Comparison of ENCODE assay signal across 20 mouse cellular contexts in genomic region chr2:162991394-162992083, GRCm38 (mm10). TPM values are rescaled to one million over a fixed set of nuclear protein-coding genes. Genes with fewer than 3 reads are reported as not detected.
DNase-seq lines count a peak whose midpoint lies in the region; ATAC-seq and TF ChIP-seq lines count a peak whose summit lies in the region.
"Had no signal": no experiment of that assay in that cellular context is flagged by ENCODE, and none has a peak within 500 bp of the region (broad histone marks: within the 10 kb centered on the region; RNA-seq: fewer than 3 reads in every experiment).

No protein-coding gene starts in this region.

- H3K36me3 ChIP-seq in heart, postnatal 0 days (replicated peaks; ENCODE audit: control insufficient read depth, insufficient read depth, low read length) = no peaks in the 10 kb centered on the region
- no peaks in the 10 kb centered on the region for H3K36me3 ChIP-seq in heart, adult 2 months (ENCODE audit: control insufficient read depth, insufficient read depth, low read length)
- H3K36me3 ChIP-seq in liver, embryonic 13.5 days = no peaks in the 10 kb centered on the region
- H3K36me3 ChIP-seq: embryonic facial prominence, embryonic 15.5 days; forebrain, embryonic 12.5 days had no signal

- TF ChIP-seq EP300 in heart, postnatal 0 days (IDR thresholded peaks at IDR 0.05; ENCODE audit: low read depth) = no peak
- no peak for TF ChIP-seq EP300 in heart, adult 2 months (IDR thresholded peaks at IDR 0.05; ENCODE audit: insufficient read depth, low read depth, low read length)

- no peaks in the 10 kb centered on the region for H3K9me3 ChIP-seq in heart, postnatal 0 days (replicated peaks; ENCODE audit: control insufficient read depth, low read length)
- no peaks in the 10 kb centered on the region for H3K9me3 ChIP-seq in liver, embryonic 13.5 days (replicated peaks)
- H3K9me3 ChIP-seq: embryonic facial prominence, embryonic 15.5 days; forebrain, embryonic 12.5 days had no signal

- H3K9ac ChIP-seq in heart, postnatal 0 days (replicated peaks; ENCODE audit: low read depth, low read length) = no peak overlapping the region
- no peak overlapping the region for H3K9ac ChIP-seq in heart, adult 2 months (ENCODE audit: low read depth, low read length)
- H3K9ac ChIP-seq in liver, embryonic 13.5 days = no peak overlapping the region
- H3K9ac ChIP-seq: embryonic facial prominence, embryonic 15.5 days; forebrain, embryonic 12.5 days had no signal

- ATAC-seq in heart, postnatal 0 days (ENCODE audit: insufficient read depth, low read depth) = no peak
- 0 out of 2 replicates have a peak, but pooled peaks have one; percentile 30 for ATAC-seq in liver, embryonic 13.5 days (ENCODE audit: low read depth)

- H3K27ac ChIP-seq in heart, postnatal 0 days (ENCODE audit: low read depth) = no peak overlapping the region
- H3K27ac ChIP-seq in heart, adult 2 months = no peak overlapping the region
- H3K27ac ChIP-seq in layer of hippocampus, adult 2 months = peak overlapping the region; percentile 55; the same call in 1 of the 2 replicates
- H3K27ac ChIP-seq in liver, embryonic 13.5 days = no peak overlapping the region
- H3K27ac ChIP-seq: embryonic facial prominence, embryonic 15.5 days; forebrain, embryonic 12.5 days had no signal

- DNase-seq in heart, postnatal 0 days (ENCODE audit: low spot score) = no peak
- no peak for DNase-seq in heart, adult 2 months
- no peak for DNase-seq in layer of hippocampus, adult 2 months (ENCODE audit: low spot score in 2 of 2)
- DNase-seq in layer of hippocampus, postnatal 14 days (ENCODE audit: low spot score in 2 of 2) = no peak
- peak; percentile 80 for DNase-seq in brain, adult 2 months (ENCODE audit: low read depth, low spot score)
- DNase-seq in liver, embryonic 13.5 days = no peak
- DNase-seq in spleen, adult 18-20 months = no peak
- no peak for DNase-seq in adrenal gland, postnatal 25 days
- DNase-seq: cerebellum, postnatal 36 days; layer of hippocampus, postnatal 36 days; lung, postnatal 14 days had no signal

- H3K27me3 ChIP-seq in heart, postnatal 0 days (ENCODE audit: control insufficient read depth, insufficient read depth, low read length) = no peaks in the 10 kb centered on the region
- no peaks in the 10 kb centered on the region for H3K27me3 ChIP-seq in heart, adult 2 months (ENCODE audit: control insufficient read depth, insufficient read depth, low read length)
- H3K27me3 ChIP-seq in liver, embryonic 13.5 days = no peaks in the 10 kb centered on the region
- H3K27me3 ChIP-seq: embryonic facial prominence, embryonic 15.5 days had no signal

- H3K4me2 ChIP-seq in heart, postnatal 0 days (ENCODE audit: low read depth, low read length) = no peak overlapping the region
- H3K4me2 ChIP-seq in liver, embryonic 13.5 days = no peak overlapping the region
- H3K4me2 ChIP-seq: embryonic facial prominence, embryonic 15.5 days; forebrain, embryonic 12.5 days had no signal

- H3K4me1 ChIP-seq in heart, postnatal 0 days (ENCODE audit: control insufficient read depth, insufficient read depth) = 0 out of 2 replicates have a peak, but pooled peaks cover 2% of the 10 kb centered on the region
- no peaks in the 10 kb centered on the region for H3K4me1 ChIP-seq in heart, adult 2 months (ENCODE audit: control insufficient read depth, insufficient read depth, low read length)
- peaks cover 19% of the 10 kb centered on the region; the same call in 1 of the 2 replicates for H3K4me1 ChIP-seq in liver, embryonic 13.5 days (replicated peaks)
- H3K4me1 ChIP-seq: embryonic facial prominence, embryonic 15.5 days; forebrain, embryonic 12.5 days had no signal

- peak; percentile 12; the same call in 1 of the 2 replicates for TF ChIP-seq CTCF in heart, postnatal 0 days (IDR thresholded peaks at IDR 0.05; ENCODE audit: low read depth)
- TF ChIP-seq CTCF in heart, adult 2 months (IDR thresholded peaks at IDR 0.05) = no peak
- TF ChIP-seq CTCF in layer of hippocampus, adult 2 months (conservative IDR thresholded peaks at IDR 0.05) = peak; percentile 43

- no peak for TF ChIP-seq POLR2A in heart, adult 2 months (IDR thresholded peaks at IDR 0.05; ENCODE audit: insufficient read depth, low read depth, low read length)

- H3K4me3 ChIP-seq in heart, postnatal 0 days (ENCODE audit: low read depth, low read length) = no peak overlapping the region
- no peak overlapping the region for H3K4me3 ChIP-seq in heart, adult 2 months
- H3K4me3 ChIP-seq in layer of hippocampus, adult 2 months = no peak overlapping the region; the same call in 1 of the 2 replicates
- H3K4me3 ChIP-seq in liver, embryonic 13.5 days (replicated peaks) = no peak overlapping the region
- H3K4me3 ChIP-seq: embryonic facial prominence, embryonic 15.5 days; forebrain, embryonic 12.5 days had no signal

- 29% methylated on average over 6 of the region's 6 CpGs for WGBS in heart, postnatal 0 days
- 34% methylated on average over 6 of the region's 6 CpGs for WGBS in heart, adult 2 months
- WGBS in liver, embryonic 13.5 days (ENCODE audit: insufficient replicate concordance) = 37% methylated on average over 6 of the region's 6 CpGs

- no peaks in the 10 kb centered on the region for H3K79me2 ChIP-seq in heart, adult 2 months (replicated peaks; ENCODE audit: control insufficient read depth, insufficient read depth, low read length)

- intact Hi-C loops in heart, adult 2 months (cut with DNase I) = no loop called here

RNA-seq across cellular contexts. Expression of gene Sgk2, which starts 4.4 kb away (rescaled TPM):
- not detected in 2 replicates for total RNA-seq in heart, postnatal 0 days (2014; rRNA removed; ENCODE audit: low replicate concordance)
- polyA plus RNA-seq in heart, postnatal 0 days (2015; fragmentation: Nextera tagmentation; extraction: Ambion mirVana) = not detected in 2 replicates
- not detected for total RNA-seq in heart, adult 2 months (2021)
- polyA plus RNA-seq in heart, adult 2 months (2012; rRNA removed) = not detected in 2 replicates
- total RNA-seq in layer of hippocampus, adult 2 months (2021) = under 1 TPM; 0.54 to 0.97 TPM
- 1 to 10 TPM; 1.8 to 1.9 TPM for total RNA-seq in layer of hippocampus, postnatal 14 days (2021)
- 2.7 and 4.6 TPM in 2 replicates for polyA plus RNA-seq in liver, embryonic 13.5 days (2015; fragmentation: Nextera tagmentation; extraction: Ambion mirVana)
- 1.6 and 1.8 TPM in 2 replicates for total RNA-seq in adrenal gland, postnatal 25 days (2021)
- total RNA-seq: gastrocnemius, adult 18-20 months; granulocyte monocyte progenitor cell, adult 5-6 weeks; megakaryocyte-erythroid progenitor cell, adult 5-6 weeks; monocyte, adult 5-6 weeks had no signal
- polyA plus RNA-seq: embryonic facial prominence, embryonic 15.5 days; forebrain, embryonic 12.5 days; heart, embryonic 14.5 days; hindbrain, embryonic 11.5 days; limb, embryonic 11.5 days had no signal

RNA-seq across cellular contexts. Expression of gene Ift52, which starts 25.6 kb away (rescaled TPM):
- total RNA-seq in heart, postnatal 0 days (2014; rRNA removed; ENCODE audit: low replicate concordance) = 15.4 and 18.5 TPM in 2 replicates
- polyA plus RNA-seq in heart, postnatal 0 days (2015; fragmentation: Nextera tagmentation; extraction: Ambion mirVana) = 28.2 and 31.3 TPM in 2 replicates
- total RNA-seq in heart, adult 2 months (2021) = 10 to 100 TPM; 19.5 to 22.1 TPM
- 16.5 and 22.2 TPM in 2 replicates for polyA plus RNA-seq in heart, adult 2 months (2012; rRNA removed)
- total RNA-seq in layer of hippocampus, adult 2 months (2021) = 10 to 100 TPM; 28.4 to 31.3 TPM
- 10 to 100 TPM; 26.4 to 27.0 TPM for total RNA-seq in layer of hippocampus, postnatal 14 days (2021)
- polyA plus RNA-seq in liver, embryonic 13.5 days (2015; fragmentation: Nextera tagmentation; extraction: Ambion mirVana) = 20.6 and 22.9 TPM in 2 replicates
- 54.7 and 66.5 TPM in 2 replicates for total RNA-seq in adrenal gland, postnatal 25 days (2021)

RNA-seq across cellular contexts. Expression of gene L3mbtl1, which starts 48.3 kb away (rescaled TPM):
- not detected in 2 replicates for total RNA-seq in heart, postnatal 0 days (2014; rRNA removed; ENCODE audit: low replicate concordance)
- not detected in 2 replicates for polyA plus RNA-seq in heart, postnatal 0 days (2015; fragmentation: Nextera tagmentation; extraction: Ambion mirVana)
- total RNA-seq in heart, adult 2 months (2021) = under 1 TPM in 1 of 2 experiments, not detected in 1; 0.65 TPM
- 0.10 TPM in 1 of 2 replicates, not detected in the other for polyA plus RNA-seq in heart, adult 2 months (2012; rRNA removed)
- 10 to 100 TPM; 10.1 to 14.0 TPM for total RNA-seq in layer of hippocampus, adult 2 months (2021)
- 10 to 100 TPM; 18.8 to 23.3 TPM for total RNA-seq in layer of hippocampus, postnatal 14 days (2021)
- 0.03 and 0.06 TPM in 2 replicates for polyA plus RNA-seq in liver, embryonic 13.5 days (2015; fragmentation: Nextera tagmentation; extraction: Ambion mirVana)
- total RNA-seq in adrenal gland, postnatal 25 days (2021) = 0.24 TPM in 1 of 2 replicates, not detected in the other
- total RNA-seq: gastrocnemius, adult 18-20 months; granulocyte monocyte progenitor cell, adult 5-6 weeks; monocyte, adult 5-6 weeks had no signal
